Mouse (Mus musculus) layer of hippocampus, adult 2 months (tissue): ENCODE results near the gene Dnah6. TPM values are rescaled to one million over a fixed set of nuclear protein-coding genes. Genes with fewer than 3 reads are reported as not detected.

Experiments
- DNase-seq, 2 experiments: peaks; one replicate each; pipeline ENCODE4 v3.0.0; 2022; ENCODE audit warnings: low spot score in 2 of 2
- H3K27ac ChIP-seq: fragments of 200-600 bp; 2 replicates; pipeline ENCODE4 v1.8.1; 2022
- H3K4me3 ChIP-seq: fragments of 200-600 bp; 2 replicates; pipeline ENCODE4 v1.8.1; 2022; ENCODE audit warnings: mild to moderate bottlenecking
- CTCF ChIP-seq: fragments of 200-600 bp; conservative IDR thresholded peaks from 2 replicates; pipeline ENCODE4 v1.8.1; 2022; ENCODE audit warnings: antibody characterized with exemption, mild to moderate bottlenecking, moderate library complexity
- total RNA-seq, 2 experiments: library from RNA; stranded (reverse); gene quantifications; 2 replicates each; pipeline ENCODE4 v1.2.3; 2021

Dnah6 gene
- total RNA-seq, 2 experiments from 2014 or later, result 0.66 to 0.97 TPM

DNA sequence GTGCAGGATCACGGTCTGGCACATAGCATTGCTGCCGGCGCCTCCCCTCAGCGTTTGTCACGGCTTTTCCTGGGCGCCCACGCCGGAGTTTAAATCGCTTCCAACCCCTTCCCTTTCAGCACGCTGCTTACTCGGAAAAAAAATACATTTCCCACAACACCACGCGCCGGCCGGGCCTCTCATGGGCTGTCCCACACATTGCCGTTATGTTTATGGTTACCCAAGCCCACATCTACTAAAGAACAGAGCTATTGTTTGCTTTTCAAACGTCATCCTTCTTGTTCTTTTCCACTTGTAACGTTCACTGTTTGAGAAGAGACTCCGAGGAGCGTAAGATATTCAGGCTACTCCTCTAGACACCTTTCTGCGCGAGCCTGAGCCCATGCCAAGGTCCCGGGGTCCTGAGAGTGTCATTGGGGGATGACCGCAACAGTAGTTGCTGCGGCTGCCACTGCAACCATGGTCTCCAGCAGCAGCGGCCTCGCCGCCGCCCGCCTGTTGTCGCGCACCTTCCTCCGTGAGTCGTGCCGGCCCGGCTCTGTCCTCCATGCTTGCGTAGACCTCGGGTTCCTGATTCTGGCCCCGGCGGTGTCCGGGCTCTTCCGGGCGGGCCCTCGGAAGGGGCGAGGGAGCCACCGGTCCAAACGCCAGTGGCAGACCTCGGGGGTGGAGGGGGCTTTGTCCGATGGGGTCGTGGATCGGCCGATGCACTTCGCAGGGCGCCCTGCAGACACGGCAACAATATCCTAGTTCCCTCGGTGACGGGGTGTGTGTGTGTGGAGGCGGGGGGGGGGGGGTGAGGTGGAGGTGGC, 27.0 kb upstream of the Dnah6 start, which contains the start of gene Suclg1:
Gene Suclg1, plus strand, starts transcription at position 146 of the 812 bp plus-strand sequence.
- Histone ChIP-seq H3K4me3 (peak within 1 kb of the TSS; percentile 98), H3K27ac (peak within 1 kb of the TSS; percentile 98)
- peak; percentile 89 to 91 for DNase-seq
- no peak for TF ChIP-seq CTCF

DNA sequence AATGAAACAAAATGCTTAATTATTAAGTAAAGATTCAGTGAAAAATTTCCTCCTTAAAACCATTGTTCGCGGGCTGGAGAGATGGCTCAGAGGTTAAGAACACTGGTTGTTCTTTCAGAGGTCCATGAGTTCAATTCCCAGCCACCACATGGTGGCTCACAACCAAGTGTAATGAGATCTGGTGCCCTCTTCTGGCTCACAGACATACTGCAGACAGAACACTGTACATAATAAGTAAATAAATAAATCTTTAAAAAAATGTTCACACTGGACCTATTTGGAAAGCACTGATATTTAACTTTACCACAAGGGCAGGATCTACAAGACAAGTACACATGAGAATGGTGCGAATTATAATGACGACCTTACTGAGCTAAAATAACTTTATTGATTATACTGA, 26.0 kb upstream of the Dnah6 start:
- peak; percentile 80 for TF ChIP-seq CTCF
- DNase-seq, result no peak
- peak overlapping the region; percentile 98 for H3K4me3 ChIP-seq
- H3K27ac ChIP-seq, result no peak overlapping the region

DNA sequence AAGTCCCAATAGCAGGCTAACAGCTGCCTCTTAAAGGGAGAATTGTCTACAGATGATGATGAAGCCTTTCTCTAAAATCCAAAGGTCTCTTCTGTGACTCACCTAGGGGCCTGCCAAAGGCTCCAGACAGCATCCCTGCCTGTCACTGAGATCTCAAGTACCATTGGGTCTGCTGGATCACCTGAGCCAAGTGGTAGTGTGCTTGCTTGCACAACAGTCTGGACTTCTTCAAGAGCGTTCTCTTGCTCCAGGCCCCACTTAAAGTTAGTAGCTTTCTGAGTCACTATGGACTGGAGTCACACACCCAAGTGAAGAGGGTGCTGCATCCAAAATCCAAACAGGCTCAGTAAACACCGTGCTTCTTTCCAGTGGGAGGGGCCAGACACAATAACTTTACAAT, 25.4 kb upstream of the Dnah6 start:
- H3K27ac ChIP-seq, result no peak overlapping the region
- no peak for DNase-seq

DNA sequence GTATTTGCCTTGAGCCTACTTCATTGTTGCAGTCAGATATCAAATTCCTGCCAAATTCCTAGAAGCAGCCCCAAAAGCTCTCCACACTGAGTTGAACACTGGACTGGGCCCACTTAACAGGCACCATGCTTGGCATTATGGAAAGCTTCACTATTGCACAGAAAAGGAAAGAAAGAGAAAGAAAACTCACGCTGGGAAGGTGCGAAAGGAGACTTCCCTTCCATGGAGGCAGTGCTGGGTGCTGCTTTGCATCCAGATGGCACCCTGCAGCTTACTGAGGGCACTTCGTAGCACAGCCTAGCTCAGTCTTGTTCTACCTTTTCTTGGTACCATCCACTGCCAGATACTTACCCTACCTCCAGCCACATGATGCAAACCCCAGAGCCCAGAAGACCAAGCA, 14.2 kb upstream of the Dnah6 start:
- no peak overlapping the region for H3K4me3 ChIP-seq
- H3K27ac ChIP-seq, result no peak overlapping the region
- TF ChIP-seq CTCF, result no peak
- DNase-seq, result no peak

More for the DNA sequence above, 25.4 kb upstream of the Dnah6 start:
- no peak for TF ChIP-seq CTCF
- H3K4me3 ChIP-seq, result no peak overlapping the region

DNA sequence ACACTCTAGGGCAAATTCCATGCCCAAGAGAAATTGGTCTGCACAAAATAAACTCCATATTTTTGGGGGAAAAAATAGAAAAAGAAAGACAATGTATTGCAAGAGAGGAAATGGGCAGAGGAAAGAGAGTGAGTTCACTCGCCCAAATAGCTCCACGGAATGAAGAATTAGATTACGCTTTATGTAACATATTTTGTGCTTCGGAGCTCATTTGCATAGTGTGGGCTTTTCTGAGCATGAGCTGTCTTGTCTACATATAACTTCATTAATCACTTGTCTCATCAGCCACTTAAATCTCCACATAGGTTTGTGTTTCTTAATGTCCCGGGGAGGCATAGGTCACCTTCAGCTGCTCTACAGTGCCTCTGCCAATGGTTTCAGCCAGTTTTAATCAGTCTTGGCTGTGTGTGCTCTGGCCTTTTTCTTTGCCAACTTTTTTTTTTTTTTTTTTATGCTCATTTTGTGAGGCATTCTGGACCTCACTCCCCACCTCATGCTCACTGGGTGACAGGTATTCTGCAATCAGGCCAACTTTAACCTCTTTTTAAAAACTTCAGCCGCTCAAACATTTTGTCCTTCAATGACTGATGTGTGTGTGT, 12.9 kb upstream of the Dnah6 start:
- Histone ChIP-seq H3K27ac (peak overlapping the region; percentile 46; the same call in 1 of the 2 replicates), H3K4me3 (no peak overlapping the region)
- no peak for TF ChIP-seq CTCF
- no peak for DNase-seq

DNA sequence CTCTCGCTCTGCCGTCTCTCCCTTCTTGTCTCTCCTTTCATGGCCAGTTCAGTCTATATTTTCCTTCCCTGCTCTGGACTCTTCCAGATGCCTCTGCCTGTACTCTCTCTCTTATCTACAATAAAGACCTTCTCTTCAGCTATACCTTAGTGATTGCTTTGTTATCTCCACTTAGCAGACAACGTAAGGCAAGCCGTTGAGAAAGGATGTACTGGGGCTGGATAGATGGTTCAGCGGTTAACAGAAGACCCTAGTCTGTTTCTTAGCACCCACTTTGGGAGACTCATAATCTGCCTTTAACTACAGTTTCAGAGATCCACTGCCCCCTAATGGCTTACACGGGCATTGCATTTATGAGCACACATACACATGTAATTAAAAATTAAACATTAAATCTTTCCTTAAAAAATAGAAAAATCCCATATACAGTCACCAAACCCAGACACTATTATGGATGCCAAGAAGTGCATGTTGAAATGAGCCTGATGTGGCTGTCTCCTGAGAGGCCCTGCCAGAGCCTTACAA, 11.8 kb upstream of the Dnah6 start:
- no peak for DNase-seq
- H3K27ac ChIP-seq, result no peak overlapping the region
- no peak overlapping the region for H3K4me3 ChIP-seq
- TF ChIP-seq CTCF, result peak; percentile 69

DNA sequence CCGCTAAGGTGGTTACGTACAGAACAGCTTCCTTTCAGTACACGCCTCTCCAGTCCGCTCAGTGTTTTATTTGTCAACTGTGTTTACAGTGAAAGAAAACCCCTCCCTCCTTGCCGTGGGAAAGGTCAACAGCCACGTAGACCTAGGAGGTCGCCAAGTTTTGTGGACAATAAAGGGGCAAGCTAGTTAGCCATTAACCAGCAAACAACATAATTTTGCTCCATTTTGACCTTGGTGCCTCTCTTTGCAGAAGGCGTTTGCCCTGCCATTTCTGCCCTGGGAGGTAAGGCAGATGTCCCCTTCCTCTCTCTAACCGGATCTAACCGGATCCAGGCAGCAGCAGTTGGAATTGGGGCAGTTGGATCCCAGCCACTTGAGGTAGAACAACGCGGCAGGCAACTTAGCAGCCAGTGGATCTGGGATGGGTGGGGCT, 10.7 kb upstream of the Dnah6 start:
- Histone ChIP-seq H3K27ac (no peak overlapping the region), H3K4me3 (no peak overlapping the region)
- TF ChIP-seq CTCF, result no peak
- DNase-seq, result no peak

DNA sequence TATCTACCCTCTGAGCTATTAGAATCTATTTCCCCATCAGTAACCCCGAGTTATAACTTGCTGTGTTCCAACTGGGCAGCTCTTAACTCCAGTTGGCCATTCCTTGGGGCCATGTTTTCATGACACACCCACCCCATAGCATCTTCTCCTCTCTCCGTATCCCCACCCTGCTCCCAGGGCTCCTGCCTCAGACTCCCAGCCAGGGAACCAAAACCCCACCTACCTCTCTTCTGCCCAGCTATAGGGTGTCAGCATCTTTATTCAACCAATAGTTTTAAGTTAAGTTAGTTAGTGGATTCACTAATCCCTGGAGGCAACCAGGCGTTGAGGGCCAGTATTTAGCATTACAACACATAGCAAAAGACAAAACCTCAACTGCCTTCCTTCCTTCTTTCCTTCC, 7.4 kb upstream of the Dnah6 start:
- Histone ChIP-seq H3K27ac (no peak overlapping the region), H3K4me3 (no peak overlapping the region)
- DNase-seq, result no peak
- TF ChIP-seq CTCF, result no peak

DNA sequence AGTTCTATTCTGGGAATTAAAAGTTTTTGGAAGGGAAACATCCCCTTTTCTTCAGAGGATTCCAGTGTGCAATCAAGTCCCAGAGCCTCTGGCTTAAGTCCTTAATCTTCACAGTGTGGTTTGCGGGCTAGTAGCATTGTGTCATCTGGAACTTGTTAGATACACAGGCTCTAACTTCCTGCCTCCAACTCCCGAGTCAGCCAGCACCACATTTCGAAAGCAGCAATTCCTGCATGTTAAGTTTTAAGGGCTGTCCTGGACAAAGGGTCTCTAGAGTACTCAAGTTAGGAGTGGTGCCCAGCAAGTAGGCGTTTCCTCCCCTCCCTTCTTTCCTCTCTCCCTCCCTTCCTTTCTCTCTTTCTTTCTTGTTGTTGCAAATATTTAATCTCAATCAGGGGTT, 7.0 kb upstream of the Dnah6 start:
- Histone ChIP-seq H3K27ac (no peak overlapping the region), H3K4me3 (no peak overlapping the region)
- DNase-seq, result no peak
- no peak for TF ChIP-seq CTCF

DNA sequence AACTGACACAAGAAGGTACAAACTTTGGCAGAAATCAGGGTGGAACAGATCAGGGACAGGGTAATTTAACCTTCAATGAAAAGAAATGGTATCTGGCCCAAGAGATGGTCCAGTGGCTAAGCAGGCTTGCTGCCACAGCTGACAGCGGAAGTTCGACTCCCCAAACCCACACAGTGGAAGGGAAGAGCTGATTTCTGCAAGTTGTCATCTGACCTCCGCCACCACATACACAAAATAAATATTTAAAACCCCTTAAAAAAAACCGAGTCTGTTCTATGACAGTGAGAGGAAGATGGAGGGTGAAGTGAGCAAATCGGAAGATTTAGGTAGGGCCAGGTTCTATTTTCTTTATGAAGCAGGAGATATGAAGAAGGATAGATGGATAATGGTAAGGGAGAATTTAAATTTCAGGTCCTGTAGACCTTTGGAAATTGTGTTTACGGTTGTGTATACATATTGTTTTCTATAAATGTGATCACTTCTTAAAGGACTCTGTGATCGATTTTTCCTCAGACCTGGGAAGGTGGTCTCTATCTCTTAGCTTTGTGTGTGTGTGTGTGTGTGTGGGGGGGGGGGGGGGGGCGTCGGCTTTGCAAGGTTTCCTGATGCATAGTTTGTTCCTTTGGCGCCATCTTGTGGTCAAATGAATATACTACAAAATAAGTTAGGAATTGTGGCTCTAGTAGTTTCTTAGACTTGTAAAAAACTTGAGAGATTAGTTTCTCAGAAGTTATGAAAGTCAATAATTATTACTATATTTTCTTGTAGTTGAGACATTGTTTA, 6.1 kb upstream of the Dnah6 start:
- H3K4me3 ChIP-seq, result no peak overlapping the region
- peak; percentile 66 for TF ChIP-seq CTCF
- DNase-seq, result peak in 1 of 2 experiments; percentile 37
- no peak overlapping the region for H3K27ac ChIP-seq

DNA sequence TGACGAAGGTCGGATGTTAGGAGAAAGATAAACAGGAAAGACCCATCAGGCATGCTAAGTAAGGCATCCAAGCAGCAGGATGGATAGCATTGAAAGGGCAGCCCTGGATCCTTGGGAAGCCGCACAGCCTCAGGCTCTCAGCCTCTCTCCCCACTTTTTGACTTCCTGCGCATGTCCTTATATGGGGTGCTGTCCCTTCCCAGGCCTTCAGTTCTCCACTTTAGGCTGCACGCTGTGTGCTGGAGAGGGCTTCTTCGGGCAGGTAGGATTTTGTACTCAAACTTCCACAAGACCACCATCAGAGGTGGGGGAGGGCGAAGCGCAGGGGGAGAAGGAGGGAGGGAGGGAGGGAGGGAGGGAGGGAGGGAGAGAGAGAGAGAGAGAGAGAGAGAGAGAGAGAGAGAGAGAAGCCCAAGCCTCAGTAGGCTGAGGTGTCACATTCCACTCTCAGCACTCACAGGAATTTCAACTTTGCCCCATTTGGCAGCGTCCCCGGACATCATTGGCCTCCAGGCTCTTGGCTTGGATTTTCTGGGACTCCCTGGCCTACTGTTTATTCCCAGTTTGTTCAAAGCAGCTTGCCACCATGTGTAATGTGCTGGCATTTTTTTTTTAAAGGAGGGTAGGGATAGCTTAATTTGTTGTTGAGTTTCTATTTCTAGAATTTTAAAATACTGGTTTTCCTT, 1.5 kb upstream of the Dnah6 start:
- no peak overlapping the region for H3K4me3 ChIP-seq
- no peak for TF ChIP-seq CTCF
- no peak overlapping the region for H3K27ac ChIP-seq
- peak; percentile 50 to 52 for DNase-seq

DNA sequence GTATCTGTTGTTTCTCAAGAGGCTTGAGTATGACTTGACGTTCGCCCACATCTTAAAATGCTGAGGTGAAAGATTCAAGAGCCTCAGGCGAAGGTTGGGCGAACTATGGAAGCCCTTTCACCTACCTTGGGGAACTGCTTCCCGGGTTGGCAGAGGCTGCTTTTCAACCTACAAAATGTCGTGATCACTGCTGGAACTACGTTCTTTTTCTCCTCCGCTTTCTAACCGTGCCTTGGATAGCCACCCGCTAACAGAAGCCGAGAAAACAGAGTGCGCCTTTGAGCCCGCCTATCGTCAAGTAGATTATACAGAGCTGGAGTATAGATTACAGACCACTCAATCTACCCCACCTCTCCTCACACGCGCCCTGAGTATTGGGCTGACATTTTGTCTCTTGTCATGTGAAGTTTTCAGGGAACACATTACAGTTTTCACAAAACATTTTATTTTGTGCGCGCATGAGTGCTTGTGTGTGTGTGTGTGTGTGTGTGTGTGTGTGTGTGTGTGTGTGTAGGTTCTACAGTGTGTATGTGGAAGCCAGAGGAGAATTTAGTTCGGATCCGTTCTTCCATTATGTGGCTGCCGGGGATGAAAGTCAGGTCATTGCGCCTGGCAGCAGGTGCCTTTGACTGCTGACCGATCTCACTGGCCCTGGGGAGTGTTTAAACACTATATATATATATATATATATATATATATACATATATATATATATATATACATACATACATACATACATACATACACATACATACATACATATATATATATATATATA, 696 bp upstream of the Dnah6 start:
- TF ChIP-seq CTCF, result no peak
- Histone ChIP-seq H3K27ac (peak overlapping the region; percentile 54), H3K4me3 (peak overlapping the region; percentile 59)
- peak in 1 of 2 experiments; percentile 18 for DNase-seq
